Mouse (Mus musculus) stomach, embryonic 16.5 days (tissue): ENCODE measurements around the gene Plekha8. TPM values are rescaled to one million over a fixed set of nuclear protein-coding genes. Genes with fewer than 3 reads are reported as not detected.

Experiments
- ATAC-seq: fragments of 200-750 bp; cut with Nextera tagmentation; 2 replicates; pipeline ENCODE4 v1.8.0; 2017; ENCODE audit warnings: moderate number of reproducible peaks, moderate TSS enrichment; ENCODE audit not compliant: insufficient read depth, low FRiP score
- H3K27ac ChIP-seq: fragments of 300-500 bp; sonication (generic); 2 replicates; pipeline ENCODE4 v1.5.1; 2014; ENCODE audit warnings: low read length
- H3K27me3 ChIP-seq: fragments of 300-500 bp; sonication (generic); 2 replicates; pipeline ENCODE4 v1.6.1; 2014; ENCODE audit warnings: low read length, control low read depth, mixed read lengths; ENCODE audit not compliant: control insufficient read depth, insufficient read depth
- H3K36me3 ChIP-seq: fragments of 300-500 bp; sonication (generic); 2 replicates; pipeline ENCODE4 v1.6.1; 2014; ENCODE audit warnings: low read length; ENCODE audit not compliant: control insufficient read depth, insufficient read depth
- H3K4me1 ChIP-seq: fragments of 300-500 bp; sonication (generic); 2 replicates; pipeline ENCODE4 v1.6.1; 2014; ENCODE audit warnings: low read length, control low read depth, mixed read lengths; ENCODE audit not compliant: control insufficient read depth, insufficient read depth
- H3K4me2 ChIP-seq: fragments of 300-500 bp; sonication (generic); 2 replicates; pipeline ENCODE4 v1.6.1; 2014; ENCODE audit warnings: low read depth, low read length, mixed read lengths
- H3K4me3 ChIP-seq: fragments of 300-500 bp; sonication (generic); replicated peaks from 2 replicates; pipeline ENCODE4 v1.5.1; 2014; ENCODE audit warnings: mild to moderate bottlenecking, low read length
- H3K9ac ChIP-seq: fragments of 300-500 bp; sonication (generic); 2 replicates; pipeline ENCODE4 v1.6.1; 2014; ENCODE audit warnings: low read length
- H3K9me3 ChIP-seq: fragments of 300-500 bp; sonication (generic); replicated peaks from 2 replicates; pipeline ENCODE4 v1.6.1; 2016; ENCODE audit warnings: low read length, control low read depth; ENCODE audit not compliant: control insufficient read depth
- WGBS: fragments of 180-500 bp; shearing (Covaris S2); extraction: QIAGEN DNeasy Blood & Tissue Kit; methylation state at CpG from one replicate; pipeline ENCODE4 v1.1.7; 2014; 5-methylcytosine and 5-hydroxymethylcytosine counted together
- polyA plus RNA-seq: library from polyadenylated mRNA; unstranded; fragments of >200 nt; fragmentation: Nextera tagmentation; extraction: Ambion mirVana; gene quantifications from 2 replicates; pipeline ENCODE4 v1.2.1, GENCODE M21; 2015

The Plekha8 gene
- polyA plus RNA-seq, 1 experiment from 2014 or later, result 5.3 TPM

- ATAC-seq, result peak; percentile 29; the same call in 1 of the 2 replicates
- H3K4me1 ChIP-seq, result no peaks in the 10 kb centered on the region
- H3K27me3 ChIP-seq, result no peaks in the 10 kb centered on the region
- H3K36me3 ChIP-seq, result no peaks in the 10 kb centered on the region
- H3K27ac ChIP-seq, result no peak overlapping the region
- H3K4me3 ChIP-seq, result no peak overlapping the region
- H3K4me2 ChIP-seq, result no peak overlapping the region
- 50% methylated on average over 3 of the region's 3 CpGs for WGBS
- H3K9me3 ChIP-seq, result no peaks in the 10 kb centered on the region
- H3K9ac ChIP-seq, result no peak overlapping the region
Observed at GRCm38 (mm10) chr6:54617363-54617762, 22.5 kb downstream of the Plekha8 start.

DNA sequence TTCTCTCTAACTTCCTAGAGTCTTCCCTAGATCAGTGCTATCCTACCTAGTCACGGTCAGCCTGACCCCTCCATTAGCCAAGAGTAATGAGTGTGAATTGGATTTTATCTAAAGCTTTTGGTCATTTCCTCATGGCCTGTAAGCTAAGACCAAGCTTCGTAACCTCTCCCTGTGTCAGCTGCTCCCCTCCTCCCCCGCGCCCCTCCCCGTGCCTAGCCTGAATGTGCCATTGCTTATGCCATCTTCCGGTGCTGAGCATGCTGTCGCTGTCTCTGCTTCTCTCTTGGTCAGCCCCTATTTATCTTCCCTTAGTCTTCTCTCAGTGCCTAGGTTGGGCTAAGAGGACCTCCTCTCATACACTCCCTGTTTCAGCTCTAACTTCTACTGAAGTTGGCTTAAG, 24.6 kb downstream of the Plekha8 start:
- H3K4me2 ChIP-seq, result no peak overlapping the region
- H3K27ac ChIP-seq, result no peak overlapping the region
- no peak overlapping the region for H3K4me3 ChIP-seq
- no peaks in the 10 kb centered on the region for H3K27me3 ChIP-seq
- no peaks in the 10 kb centered on the region for H3K9me3 ChIP-seq
- no peaks in the 10 kb centered on the region for H3K4me1 ChIP-seq
- WGBS, result 80% methylated on average over 7 of the region's 7 CpGs
- no peak overlapping the region for H3K9ac ChIP-seq
- ATAC-seq, result no peak
- H3K36me3 ChIP-seq, result no peaks in the 10 kb centered on the region

DNA sequence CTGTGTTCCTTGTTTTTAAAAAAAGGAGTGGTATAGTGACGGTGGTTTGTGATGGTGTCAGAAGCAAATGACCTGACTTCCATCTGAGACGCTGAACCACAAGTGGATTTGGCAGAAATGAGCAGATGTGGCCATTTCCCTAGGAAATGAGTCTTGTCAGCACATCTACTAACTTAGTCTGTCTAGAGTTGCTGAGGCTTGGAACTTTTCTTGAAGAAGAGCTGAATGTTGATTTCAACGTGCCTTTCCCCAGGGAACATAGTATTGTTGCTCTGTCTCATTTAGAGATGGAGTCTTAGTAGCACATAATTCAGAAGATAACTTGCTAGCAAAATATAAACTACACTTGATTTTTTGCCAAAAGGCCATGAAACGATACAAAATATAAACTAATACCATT, 25.4 kb downstream of the Plekha8 start:
- no peak for ATAC-seq
- Histone ChIP-seq H3K4me2 (no peak overlapping the region), H3K9me3 (no peaks in the 10 kb centered on the region), H3K4me3 (no peak overlapping the region), H3K27ac (no peak overlapping the region), H3K36me3 (no peaks in the 10 kb centered on the region), H3K4me1 (no peaks in the 10 kb centered on the region), H3K27me3 (no peaks in the 10 kb centered on the region), H3K9ac (no peak overlapping the region)
- WGBS, result 64% methylated on average over 4 of the region's 4 CpGs

DNA sequence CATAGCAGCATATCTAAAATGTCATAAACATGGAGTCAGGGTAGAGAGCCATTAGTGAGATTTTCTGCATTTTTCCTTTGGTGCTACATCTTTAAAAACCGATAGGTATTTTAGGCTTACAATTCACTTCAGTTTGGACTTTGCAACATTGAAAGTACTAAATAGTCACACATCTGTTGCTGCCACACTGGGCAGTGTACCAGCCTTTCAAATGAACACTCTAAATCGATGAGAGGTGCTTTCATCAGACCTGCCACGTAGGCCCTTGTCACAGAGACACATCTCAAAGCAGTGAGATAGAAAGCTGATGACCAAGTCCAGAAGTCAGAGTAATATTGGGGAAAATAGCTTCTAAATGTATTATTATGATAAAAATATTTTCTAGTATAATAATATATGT, 33.5 kb downstream of the Plekha8 start:
- H3K36me3 ChIP-seq, result 0 out of 2 replicates have a peak, but pooled peaks cover 3% of the 10 kb centered on the region
- no peaks in the 10 kb centered on the region for H3K4me1 ChIP-seq
- H3K4me3 ChIP-seq, result no peak overlapping the region
- H3K9me3 ChIP-seq, result no peaks in the 10 kb centered on the region
- no peak overlapping the region for H3K9ac ChIP-seq
- ATAC-seq, result no peak
- no peaks in the 10 kb centered on the region for H3K27me3 ChIP-seq
- no peak overlapping the region for H3K27ac ChIP-seq
- 88% methylated on average over 3 of the region's 3 CpGs for WGBS
- no peak overlapping the region for H3K4me2 ChIP-seq

DNA sequence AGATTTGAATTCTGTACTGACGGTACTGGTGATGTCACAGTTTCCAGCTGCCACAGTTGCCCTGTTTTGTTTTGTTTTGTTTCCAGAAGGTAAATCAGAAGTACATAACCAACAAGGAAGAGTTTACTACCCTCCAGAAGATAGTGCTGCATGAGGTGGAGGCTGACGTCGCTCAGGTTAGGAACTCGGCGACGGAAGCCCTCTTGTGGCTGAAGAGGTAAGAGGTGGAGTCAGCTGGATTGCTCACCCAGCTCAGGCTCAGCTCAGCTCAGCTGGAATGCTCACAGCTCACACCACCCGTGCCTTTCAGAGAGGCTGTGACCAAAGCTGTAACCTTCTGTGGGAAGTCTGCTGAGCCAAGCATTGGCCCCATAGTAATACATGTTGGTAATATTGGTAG, 34.8 kb downstream of the Plekha8 start:
- ATAC-seq, result no peak; the same call in 1 of the 2 replicates
- Histone ChIP-seq H3K27ac (no peak overlapping the region), H3K9ac (no peak overlapping the region), H3K36me3 (0 out of 2 replicates have a peak, but pooled peaks cover 3% of the 10 kb centered on the region), H3K27me3 (no peaks in the 10 kb centered on the region), H3K9me3 (no peaks in the 10 kb centered on the region), H3K4me1 (no peaks in the 10 kb centered on the region), H3K4me2 (no peak overlapping the region), H3K4me3 (no peak overlapping the region)
- 25% methylated on average over 7 of the region's 7 CpGs for WGBS

- H3K4me3 ChIP-seq, result no peak overlapping the region
- H3K9ac ChIP-seq, result no peak overlapping the region
- ATAC-seq, result no peak
- WGBS, result 40% methylated on average over 3 of the region's 3 CpGs
- no peak overlapping the region for H3K4me2 ChIP-seq
- no peaks in the 10 kb centered on the region for H3K4me1 ChIP-seq
- no peaks in the 10 kb centered on the region for H3K27me3 ChIP-seq
- 0 out of 2 replicates have a peak, but pooled peaks cover 3% of the 10 kb centered on the region for H3K36me3 ChIP-seq
- no peaks in the 10 kb centered on the region for H3K9me3 ChIP-seq
- H3K27ac ChIP-seq, result no peak overlapping the region
Observed at GRCm38 (mm10) chr6:54631462-54631861, 36.6 kb downstream of the Plekha8 start.

DNA sequence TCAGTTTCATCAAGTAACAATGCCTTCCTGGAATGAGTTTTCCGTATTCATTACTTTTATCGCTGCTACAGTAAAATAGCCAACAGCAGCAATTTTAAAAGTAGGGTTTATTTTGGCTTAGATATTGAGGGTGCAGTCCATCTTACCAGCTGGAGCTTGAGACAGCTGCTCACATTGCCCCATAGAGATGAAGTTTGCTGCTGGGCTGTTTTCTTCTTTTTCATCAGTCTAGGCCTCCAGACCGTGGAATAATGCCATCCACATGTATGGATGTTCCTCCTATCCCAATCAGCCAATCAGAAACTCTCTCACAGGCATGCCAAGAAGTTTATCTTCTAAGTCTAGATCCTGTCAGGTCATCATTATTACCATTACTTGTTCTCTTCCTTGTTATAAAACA, 45.0 kb downstream of the Plekha8 start:
- Histone ChIP-seq H3K27ac (no peak overlapping the region), H3K4me3 (no peak overlapping the region), H3K4me1 (no peaks in the 10 kb centered on the region), H3K9ac (no peak overlapping the region), H3K4me2 (no peak overlapping the region), H3K27me3 (no peaks in the 10 kb centered on the region), H3K36me3 (no peaks in the 10 kb centered on the region), H3K9me3 (no peaks in the 10 kb centered on the region)
- no peak for ATAC-seq
- WGBS, result 93% methylated on average over 3 of the region's 3 CpGs

- 85% methylated on average over 2 of the region's 2 CpGs for WGBS
- H3K4me1 ChIP-seq, result no peaks in the 10 kb centered on the region
- no peak overlapping the region for H3K4me3 ChIP-seq
- H3K36me3 ChIP-seq, result no peaks in the 10 kb centered on the region
- H3K4me2 ChIP-seq, result no peak overlapping the region
- H3K27ac ChIP-seq, result no peak overlapping the region
- no peaks in the 10 kb centered on the region for H3K9me3 ChIP-seq
- no peak overlapping the region for H3K9ac ChIP-seq
- no peaks in the 10 kb centered on the region for H3K27me3 ChIP-seq
- no peak for ATAC-seq
Observed at GRCm38 (mm10) chr6:54641953-54642352, 47.0 kb downstream of the Plekha8 start.

GRCm38 (mm10) chr6:54643181-54643580, 48.3 kb downstream of the Plekha8 start:
- no peak overlapping the region for H3K9ac ChIP-seq
- WGBS, result 65% methylated on average over 4 of the region's 4 CpGs
- no peak overlapping the region for H3K27ac ChIP-seq
- no peak for ATAC-seq
- no peaks in the 10 kb centered on the region for H3K4me1 ChIP-seq
- H3K4me2 ChIP-seq, result no peak overlapping the region
- no peaks in the 10 kb centered on the region for H3K36me3 ChIP-seq
- no peaks in the 10 kb centered on the region for H3K27me3 ChIP-seq
- no peaks in the 10 kb centered on the region for H3K9me3 ChIP-seq
- no peak overlapping the region for H3K4me3 ChIP-seq
